Comparison of ENCODE assay signal across 26 mouse cellular contexts in genomic region chr17:77115931-77116330, GRCm38 (mm10).
DNase-seq lines count a peak whose midpoint lies in the region; ATAC-seq lines count a peak whose summit lies in the region.
"Had no signal": no experiment of that assay in that cellular context is flagged by ENCODE, and none has a peak within 500 bp of the region (broad histone marks: within the 10 kb centered on the region; RNA-seq: fewer than 3 reads in every experiment).

No protein-coding gene starts in this region.

- no peak overlapping the region for H3K9ac ChIP-seq in neural tube, embryonic 12.5 days
- H3K9ac ChIP-seq: embryonic facial prominence, embryonic 12.5 days; forebrain, embryonic 13.5 days; hindbrain, embryonic 12.5 days; hindbrain, embryonic 15.5 days had no signal

- H3K4me1 ChIP-seq in neural tube, embryonic 12.5 days: no peaks in the 10 kb centered on the region
- H3K4me1 ChIP-seq: embryonic facial prominence, embryonic 12.5 days; forebrain, embryonic 10.5 days; forebrain, embryonic 13.5 days; hindbrain, embryonic 12.5 days; hindbrain, embryonic 15.5 days had no signal

- no peak overlapping the region for H3K4me3 ChIP-seq in neural tube, embryonic 12.5 days
- H3K4me3 ChIP-seq: embryonic facial prominence, embryonic 12.5 days; erythroblast, embryonic 14.5 days; forebrain, embryonic 10.5 days; forebrain, embryonic 13.5 days; hindbrain, embryonic 12.5 days; hindbrain, embryonic 15.5 days had no signal

- no peaks in the 10 kb centered on the region for H3K9me3 ChIP-seq in neural tube, embryonic 12.5 days
- H3K9me3 ChIP-seq: embryonic facial prominence, embryonic 12.5 days; forebrain, embryonic 10.5 days; forebrain, embryonic 13.5 days; hindbrain, embryonic 12.5 days; hindbrain, embryonic 15.5 days had no signal

- ATAC-seq in neural tube, embryonic 12.5 days (ENCODE audit: low FRiP score, low read depth): peak; percentile 29; the same call in 1 of the 2 replicates
- no peak for ATAC-seq in monocyte, adult 5-6 weeks (replicated peaks; ENCODE audit: insufficient number of reproducible peaks, low FRiP score, low TSS enrichment, poor library complexity, severe bottlenecking)
- ATAC-seq: forebrain, embryonic 13.5 days; forebrain, embryonic 16.5 days; intestine, postnatal 0 days had no signal

- 66% methylated on average over 2 of the region's 2 CpGs for WGBS in neural tube, embryonic 12.5 days

- no peak for DNase-seq in neural tube, embryonic 10.5 days (ENCODE audit: extremely low spot score, low spot score)
- peak; percentile 33 for DNase-seq in gonadal fat pad, adult 2 months (ENCODE audit: low read depth)
- peak; percentile 77 for DNase-seq in retina, postnatal 1 day
- DNase-seq in liver: no peak
- DNase-seq: adrenal gland, adult 2 months; adrenal gland, postnatal 14 days; B cell, adult 2 months; cerebellum, adult 11 months; cerebellum, adult 2 months; cerebellum, adult 9-11 months; gastrocnemius, postnatal 10 days; gastrocnemius, postnatal 36 days; heart, adult 11 months had no signal

- no peaks in the 10 kb centered on the region for H3K36me3 ChIP-seq in neural tube, embryonic 12.5 days
- H3K36me3 ChIP-seq: embryonic facial prominence, embryonic 12.5 days; forebrain, embryonic 10.5 days; G1E; hindbrain, embryonic 12.5 days; hindbrain, embryonic 15.5 days had no signal

- no peak overlapping the region for H3K27ac ChIP-seq in neural tube, embryonic 12.5 days
- H3K27ac ChIP-seq: embryonic facial prominence, embryonic 12.5 days; forebrain, embryonic 10.5 days; forebrain, embryonic 13.5 days; hindbrain, embryonic 12.5 days; hindbrain, embryonic 15.5 days had no signal

- H3K4me2 ChIP-seq in neural tube, embryonic 12.5 days (replicated peaks): no peak overlapping the region
- H3K4me2 ChIP-seq: embryonic facial prominence, embryonic 12.5 days; forebrain, embryonic 13.5 days; heart, embryonic 11.5 days; hindbrain, embryonic 12.5 days; hindbrain, embryonic 15.5 days had no signal

- H3K27me3 ChIP-seq in neural tube, embryonic 12.5 days (replicated peaks): no peaks in the 10 kb centered on the region
- H3K27me3 ChIP-seq: CH12.LX; embryonic facial prominence, embryonic 12.5 days; forebrain, embryonic 13.5 days; hindbrain, embryonic 12.5 days; hindbrain, embryonic 15.5 days had no signal

Comparison
In these comparisons a context has a peak if more than half of its experiments do, and no peak if none do; other contexts are left out.
1. DNase-seq: peak in gonadal fat pad, adult 2 months (single experiment) and retina, postnatal 1 day (single experiment); none in neural tube, embryonic 10.5 days (single experiment) and liver (single experiment).